Mouse (Mus musculus) left cerebral cortex, postnatal 10 days (tissue): ENCODE data around the gene Asphd1. TPM values are rescaled to one million over a fixed set of nuclear protein-coding genes. Genes with fewer than 3 reads are reported as not detected.
"Not testable (repeated sequence)": the region's sequence is repeated elsewhere in the genome, so short reads cannot be mapped to it uniquely, and the experiment has no call there.

Source experiments
- DNase-seq, 2 experiments: peaks; one replicate each; pipeline ENCODE4 v3.0.0; 2021 to 2022; ENCODE audit warnings: low spot score in 2 of 2, mixed read lengths in 1 of 2; ENCODE audit errors: extremely low spot score in 1 of 2
- intact Hi-C: fragments of 180-260 bp; cut with DNase I; formaldehyde crosslinking; loops from one replicate; pipeline ENCODE4 v1.15.1; 2025
- total RNA-seq, 2 experiments: library from RNA; stranded (reverse); gene quantifications; 2 replicates each; pipeline ENCODE4 v1.2.3; 2021

The Asphd1 gene
- total RNA-seq, 2 experiments from 2014 or later: 49.0 to 58.8 TPM

GRCm38 (mm10) chr7:126914844-126915243 is 34.5 kb downstream of the Asphd1 start:
- no peak for DNase-seq
- intact Hi-C loops: no loop called here

- no peak for DNase-seq
- intact Hi-C loops: no loop called here
Observed at GRCm38 (mm10) chr7:126905590-126905989, 43.8 kb downstream of the Asphd1 start.

- intact Hi-C loops, DNase-seq: not testable (repeated sequence)
Observed at GRCm38 (mm10) chr7:126899781-126900180, 49.6 kb downstream of the Asphd1 start.

- peak; percentile 92 to 98 for DNase-seq
- intact Hi-C loops: loop anchor here (1.0 kb wide), 1 partner anchor 30 kb away; the partner anchor contains the start of gene Kctd13
Observed at GRCm38 (mm10) chr7:126898102-126898990, 51.0 kb downstream of the Asphd1 start.

- no peak for DNase-seq
- intact Hi-C loops: loop anchor here (1.0 kb wide), 1 partner anchor 31 kb away; the partner anchor contains the start of gene Kctd13
Observed at GRCm38 (mm10) chr7:126897390-126898101, 51.8 kb downstream of the Asphd1 start.

- DNase-seq: no peak
- intact Hi-C loops: no loop called here
Observed at GRCm38 (mm10) chr7:126896912-126897311, 52.5 kb downstream of the Asphd1 start.

Other genes with a start within 250 kb of the Asphd1 start
- 100 to 1,000 TPM; 178 to 199 TPM for gene Coro1a, start 241.8 kb downstream of the Asphd1 start, total RNA-seq
- 100 to 1,000 TPM; 260 to 263 TPM for gene Mapk3, start 190.0 kb downstream of the Asphd1 start, total RNA-seq
- 1 to 10 TPM; 2.6 to 3.5 TPM for gene Gdpd3, start 183.2 kb downstream of the Asphd1 start, total RNA-seq
- 100 to 1,000 TPM; 167 to 169 TPM for gene Ypel3, start 172.6 kb downstream of the Asphd1 start, total RNA-seq
- gene Tbx6, start 168.1 kb downstream of the Asphd1 start, total RNA-seq: under 1 TPM; 0.21 to 0.41 TPM
- gene Ppp4c, start 157.1 kb downstream of the Asphd1 start, total RNA-seq: 10 to 100 TPM; 54.4 to 56.2 TPM
- 100 to 1,000 TPM; 135 to 141 TPM for gene Fam57b, start 151.9 kb downstream of the Asphd1 start, total RNA-seq
- not detected for gene 4930451I11Rik, start 117.9 kb downstream of the Asphd1 start, total RNA-seq
- gene Doc2a, start 102.2 kb downstream of the Asphd1 start, total RNA-seq: 10 to 100 TPM; 74.1 to 80.3 TPM
- 10 to 100 TPM; 32.4 to 41.1 TPM for gene Hirip3, start 87.6 kb downstream of the Asphd1 start, total RNA-seq
- gene Ino80e, start 87.2 kb downstream of the Asphd1 start, total RNA-seq: 10 to 100 TPM; 51.5 to 56.4 TPM
- 100 to 1,000 TPM; 161 to 168 TPM for gene Taok2, start 64.9 kb downstream of the Asphd1 start, total RNA-seq
- gene Tmem219, start 26.7 kb downstream of the Asphd1 start, total RNA-seq: 10 to 100 TPM; 22.4 to 25.2 TPM
- 100 to 1,000 TPM; 143 to 150 TPM for gene Kctd13, start 20.7 kb downstream of the Asphd1 start, total RNA-seq
- 100 to 1,000 TPM; 306 to 312 TPM for gene Sez6l2, start 981 bp upstream of the Asphd1 start, total RNA-seq
- 100 to 1,000 TPM; 163 to 166 TPM for gene Cdipt, start 26.3 kb upstream of the Asphd1 start, total RNA-seq
- gene Cdiptos, start 26.5 kb upstream of the Asphd1 start, total RNA-seq: under 1 TPM in 1 of 2 experiments, not detected in 1; 0.17 TPM
- 1 to 10 TPM; 4.4 to 4.5 TPM for gene Mvp, start 65.0 kb upstream of the Asphd1 start, total RNA-seq
- gene Pagr1b, start 66.9 kb upstream of the Asphd1 start, total RNA-seq: under 1 TPM in 1 of 2 experiments, not detected in 1; 0.94 TPM
- 10 to 100 TPM; 17.1 to 17.7 TPM for gene Pagr1a, start 67.8 kb upstream of the Asphd1 start, total RNA-seq
- gene Gm42742, start 71.5 kb upstream of the Asphd1 start, total RNA-seq: 10 to 100 TPM; 38.9 to 40.8 TPM
- gene Prrt2, start 71.6 kb upstream of the Asphd1 start, total RNA-seq: 100 to 1,000 TPM; 182 to 196 TPM
- gene Maz, start 77.5 kb upstream of the Asphd1 start, total RNA-seq: 100 to 1,000 TPM; 265 to 274 TPM
- gene Kif22, start 92.9 kb upstream of the Asphd1 start, total RNA-seq: 1 to 10 TPM; 8.8 to 9.8 TPM
- not detected for gene Zg16, start 137.7 kb upstream of the Asphd1 start, total RNA-seq
- gene AI467606, start 141.8 kb upstream of the Asphd1 start, total RNA-seq: 1 to 10 TPM; 1.4 to 2.1 TPM
- under 1 TPM in 1 of 2 experiments, not detected in 1; 0.22 TPM for gene Qprt, start 172.6 kb upstream of the Asphd1 start, total RNA-seq
- gene Spn, start 188.2 kb upstream of the Asphd1 start, total RNA-seq: under 1 TPM; 0.11 to 0.12 TPM
- gene Cd2bp2, start 246.5 kb upstream of the Asphd1 start, total RNA-seq: 10 to 100 TPM; 74.0 to 75.8 TPM